In genomic region chr3:28385199-28385975, GRCm38 (mm10) we compare ENCODE assay signal across 31 mouse cellular contexts.
DNase-seq lines count a peak whose midpoint lies in the region; ATAC-seq and TF ChIP-seq lines count a peak whose summit lies in the region.
"Had no signal": no experiment of that assay in that cellular context is flagged by ENCODE, and none has a peak within 500 bp of the region (broad histone marks: within the 10 kb centered on the region; RNA-seq: fewer than 3 reads in every experiment).

No protein-coding gene starts in this region.

- 93% methylated on average over 10 of the region's 10 CpGs for WGBS in midbrain, embryonic 12.5 days
- WGBS in midbrain, postnatal 0 days: 87% methylated on average over 10 of the region's 10 CpGs
- 94% methylated on average over 10 of the region's 10 CpGs for WGBS in hindbrain, embryonic 14.5 days
- 91% methylated on average over 10 of the region's 10 CpGs for WGBS in hindbrain, embryonic 15.5 days

- H3K4me3 ChIP-seq in midbrain, embryonic 12.5 days: no peak overlapping the region
- H3K4me3 ChIP-seq in midbrain, postnatal 0 days (ENCODE audit: low read depth, low read length): no peak overlapping the region
- no peak overlapping the region for H3K4me3 ChIP-seq in hindbrain, embryonic 14.5 days (replicated peaks; ENCODE audit: low read length)
- no peak overlapping the region for H3K4me3 ChIP-seq in hindbrain, embryonic 15.5 days
- H3K4me3 ChIP-seq: embryonic facial prominence, embryonic 10.5 days; embryonic facial prominence, embryonic 15.5 days; heart, embryonic 12.5 days; limb, embryonic 10.5 days; limb, embryonic 15.5 days; liver, embryonic 13.5 days; megakaryocyte, embryonic 14.5 days had no signal

- no peak overlapping the region for H3K9ac ChIP-seq in midbrain, embryonic 12.5 days (replicated peaks)
- no peak overlapping the region for H3K9ac ChIP-seq in midbrain, postnatal 0 days (replicated peaks; ENCODE audit: low read length, poor library complexity, severe bottlenecking)
- H3K9ac ChIP-seq in hindbrain, embryonic 14.5 days: no peak overlapping the region
- H3K9ac ChIP-seq in hindbrain, embryonic 15.5 days: no peak overlapping the region
- H3K9ac ChIP-seq: embryonic facial prominence, embryonic 15.5 days; heart, embryonic 12.5 days; limb, embryonic 15.5 days; liver, embryonic 13.5 days had no signal

- H3K27me3 ChIP-seq in midbrain, embryonic 12.5 days: no peaks in the 10 kb centered on the region
- H3K27me3 ChIP-seq in midbrain, postnatal 0 days (ENCODE audit: insufficient read depth, low read length): no peaks in the 10 kb centered on the region
- no peaks in the 10 kb centered on the region for H3K27me3 ChIP-seq in hindbrain, embryonic 14.5 days (ENCODE audit: control insufficient read depth, insufficient read depth, low read length)
- H3K27me3 ChIP-seq in hindbrain, embryonic 15.5 days: no peaks in the 10 kb centered on the region
- H3K27me3 ChIP-seq: embryonic facial prominence, embryonic 15.5 days; heart, embryonic 12.5 days; limb, embryonic 15.5 days; liver, embryonic 13.5 days; megakaryocyte, embryonic 14.5 days had no signal

- DNase-seq in heart, adult 11 months: peak; percentile 84
- DNase-seq in heart, postnatal 25 days (ENCODE audit: low spot score): no peak
- DNase-seq in midbrain, postnatal 0 days (ENCODE audit: low spot score): no peak
- DNase-seq in hindbrain, embryonic 14.5 days (ENCODE audit: low spot score): no peak
- no peak for DNase-seq in thymus, postnatal 14 days
- DNase-seq: adrenal gland, postnatal 25 days; B cell, adult 2 months; cerebellum, adult 11-12 months; cerebellum, postnatal 14 days; gastrocnemius, postnatal 25 days; kidney, adult 8-10 months; kidney, postnatal 4 days; layer of hippocampus, adult 9-11 months; liver, embryonic 13.5 days; lung, adult 18-20 months; lung, postnatal 4 days; right cerebral cortex, postnatal 25 days; spleen, adult 18-20 months; thymus, adult 2 months; thymus, postnatal 4 days had no signal

- H3K27ac ChIP-seq in midbrain, embryonic 12.5 days (replicated peaks): 0 out of 2 replicates have a peak overlapping the region, but pooled peaks have one; percentile 30
- no peak overlapping the region for H3K27ac ChIP-seq in midbrain, postnatal 0 days (ENCODE audit: low read depth, low read length)
- H3K27ac ChIP-seq in hindbrain, embryonic 14.5 days: peak overlapping the region; percentile 70; the same call in 1 of the 2 replicates
- peak overlapping the region; percentile 73; the same call in 1 of the 2 replicates for H3K27ac ChIP-seq in hindbrain, embryonic 15.5 days (replicated peaks)
- H3K27ac ChIP-seq: embryonic facial prominence, embryonic 10.5 days; embryonic facial prominence, embryonic 15.5 days; kidney, postnatal 0 days; limb, embryonic 10.5 days; limb, embryonic 15.5 days; liver, embryonic 13.5 days had no signal

- no peak for ATAC-seq in midbrain, embryonic 12.5 days (ENCODE audit: low FRiP score, low read depth)
- no peak for ATAC-seq in midbrain, postnatal 0 days (ENCODE audit: low FRiP score)
- ATAC-seq in hindbrain, embryonic 14.5 days (ENCODE audit: low FRiP score): no peak
- no peak for ATAC-seq in hindbrain, embryonic 15.5 days (ENCODE audit: low FRiP score, low read depth)
- ATAC-seq: intestine, embryonic 16.5 days; lung, postnatal 0 days had no signal

- H3K9me3 ChIP-seq in midbrain, embryonic 12.5 days: peaks cover 3% of the 10 kb centered on the region; the same call in 1 of the 2 replicates
- no peaks in the 10 kb centered on the region for H3K9me3 ChIP-seq in midbrain, postnatal 0 days (ENCODE audit: low read length)
- H3K9me3 ChIP-seq in hindbrain, embryonic 14.5 days (ENCODE audit: control insufficient read depth, low read length): no peaks in the 10 kb centered on the region
- H3K9me3 ChIP-seq in hindbrain, embryonic 15.5 days: no peaks in the 10 kb centered on the region
- H3K9me3 ChIP-seq: embryonic facial prominence, embryonic 15.5 days; limb, embryonic 10.5 days; limb, embryonic 15.5 days; liver, embryonic 13.5 days; megakaryocyte, embryonic 14.5 days had no signal

- peaks cover 19% of the 10 kb centered on the region for H3K4me1 ChIP-seq in midbrain, embryonic 12.5 days
- H3K4me1 ChIP-seq in midbrain, postnatal 0 days (ENCODE audit: insufficient read depth, low read length): peaks cover 13% of the 10 kb centered on the region; the same call in 1 of the 2 replicates
- peaks cover 44% of the 10 kb centered on the region for H3K4me1 ChIP-seq in hindbrain, embryonic 14.5 days (replicated peaks; ENCODE audit: control insufficient read depth, insufficient read depth, low read length)
- peaks cover 33% of the 10 kb centered on the region for H3K4me1 ChIP-seq in hindbrain, embryonic 15.5 days (replicated peaks)
- H3K4me1 ChIP-seq: liver, embryonic 13.5 days had no signal

- H3K36me3 ChIP-seq in midbrain, embryonic 12.5 days: no peaks in the 10 kb centered on the region
- H3K36me3 ChIP-seq in midbrain, postnatal 0 days (ENCODE audit: insufficient read depth, low read length): no peaks in the 10 kb centered on the region
- H3K36me3 ChIP-seq in hindbrain, embryonic 14.5 days (replicated peaks; ENCODE audit: control insufficient read depth, insufficient read depth): no peaks in the 10 kb centered on the region
- H3K36me3 ChIP-seq in hindbrain, embryonic 15.5 days: no peaks in the 10 kb centered on the region
- H3K36me3 ChIP-seq: embryonic facial prominence, embryonic 10.5 days; embryonic facial prominence, embryonic 15.5 days; heart, embryonic 12.5 days; limb, embryonic 10.5 days; limb, embryonic 15.5 days; liver, embryonic 13.5 days had no signal

- intact Hi-C loops in heart, postnatal 25 days (cut with DNase I): no loop called here

- no peak overlapping the region for H3K4me2 ChIP-seq in midbrain, embryonic 12.5 days (replicated peaks)
- no peak overlapping the region for H3K4me2 ChIP-seq in midbrain, postnatal 0 days (ENCODE audit: low read depth, low read length, poor library complexity, severe bottlenecking)
- H3K4me2 ChIP-seq in hindbrain, embryonic 14.5 days (replicated peaks): no peak overlapping the region
- H3K4me2 ChIP-seq in hindbrain, embryonic 15.5 days: no peak overlapping the region
- H3K4me2 ChIP-seq: embryonic facial prominence, embryonic 15.5 days; heart, embryonic 12.5 days; limb, embryonic 15.5 days; liver, embryonic 13.5 days had no signal

- TF ChIP-seq CTCF in midbrain, postnatal 0 days (IDR thresholded peaks at IDR 0.05): no peak
